Mouse (Mus musculus): ENCODE measurements at regions not wholly inside any gene's neighbourhood (a gene's known extent, or its start where the extent isn't known, plus 50 kb on each side); places are given as distances from the start of the nearest gene placed in this dataset.

GRCm38 (mm10) chr3:148315286-148315685, 675.1 kb downstream of the Adgrl2 start:
- TF ChIP-seq CTCF (IDR thresholded peaks at IDR 0.05; ENCODE audit: borderline replicate concordance, insufficient read depth, low read length) (no peak), POLR2A (IDR thresholded peaks at IDR 0.05; ENCODE audit: low read depth, low read length) (no peak)

All from embryonic fibroblast, embryonic 13.5 days (primary cell).